Mouse (Mus musculus) CD4-positive helper T cell, adult 2 months (primary cell): Measurements from ENCODE around the gene Lsamp.
A peak's percentile ranks its signal among the peaks of the same experiment; 100 is the strongest.

Experiments
- DNase-seq: peaks from one replicate; pipeline ENCODE4 v3.0.0-alpha.2; 2012; ENCODE audit warnings: low read depth, missing footprints, low spot score

Lsamp gene

GRCm38 (mm10) chr16:42189431-42190081 lies 2205.4 kb downstream of the Lsamp start:
- DNase-seq = peak; percentile 27

GRCm38 (mm10) chr16:42190114-42191045 lies 2206.2 kb downstream of the Lsamp start:
- DNase-seq = peak; percentile 86
